Mouse (Mus musculus) liver, embryonic 13.5 days (tissue): ENCODE results near the gene Nkx2-3. TPM values are rescaled to one million over a fixed set of nuclear protein-coding genes. Genes with fewer than 3 reads are reported as not detected.

Experiments
- ATAC-seq: fragments of 200-750 bp; cut with Nextera tagmentation; 2 replicates; pipeline ENCODE4 v1.8.0; 2017; ENCODE audit warnings: low read depth, mild to moderate bottlenecking, moderate number of reproducible peaks, moderate library complexity
- DNase-seq: peaks from one replicate; pipeline ENCODE4 v3.0.0; 2022
- H3K27ac ChIP-seq: fragments of 300-500 bp; sonication (generic); 2 replicates; pipeline ENCODE4 v1.5.1; 2015; ENCODE audit warnings: moderate library complexity, mild to moderate bottlenecking, inconsistent platforms
- H3K27me3 ChIP-seq: fragments of 300-500 bp; sonication (generic); 2 replicates; pipeline ENCODE4 v1.6.1; 2015; ENCODE audit warnings: mild to moderate bottlenecking, inconsistent platforms
- H3K36me3 ChIP-seq: fragments of 300-500 bp; sonication (generic); 2 replicates; pipeline ENCODE4 v1.6.1; 2015; ENCODE audit warnings: mild to moderate bottlenecking, inconsistent platforms
- H3K4me1 ChIP-seq: fragments of 300-500 bp; sonication (generic); replicated peaks from 2 replicates; pipeline ENCODE4 v1.6.1; 2015; ENCODE audit warnings: inconsistent platforms
- H3K4me2 ChIP-seq: fragments of 300-500 bp; sonication (generic); 2 replicates; pipeline ENCODE4 v1.6.1; 2015; ENCODE audit warnings: inconsistent platforms, mild to moderate bottlenecking, moderate library complexity
- H3K4me3 ChIP-seq: fragments of 300-500 bp; sonication (generic); replicated peaks from 2 replicates; pipeline ENCODE4 v1.5.1; 2015; ENCODE audit warnings: mild to moderate bottlenecking, inconsistent platforms
- H3K9ac ChIP-seq: fragments of 300-500 bp; sonication (generic); 2 replicates; pipeline ENCODE4 v1.6.1; 2015; ENCODE audit warnings: mild to moderate bottlenecking, inconsistent platforms
- H3K9me3 ChIP-seq: fragments of 300-500 bp; sonication (generic); replicated peaks from 2 replicates; pipeline ENCODE4 v1.6.1; 2016; ENCODE audit warnings: inconsistent platforms
- WGBS: fragments of 180-500 bp; shearing (Covaris S2); methylation state at CpG from one replicate; pipeline ENCODE4 v1.1.7; 2015; ENCODE audit not compliant: insufficient replicate concordance; 5-methylcytosine and 5-hydroxymethylcytosine counted together
- polyA plus RNA-seq: library from polyadenylated mRNA; unstranded; fragments of >200 nt; fragmentation: Nextera tagmentation; extraction: Ambion mirVana; gene quantifications from 2 replicates; pipeline ENCODE4 v1.2.1, GENCODE M21; 2015

Gene Nkx2-3
- 0.21 and 0.23 TPM in 2 replicates for polyA plus RNA-seq

- no peak within 1 kb of the TSS for H3K9ac ChIP-seq
- H3K4me2 ChIP-seq, result peak within 1 kb of the TSS; percentile 37; the same call in 1 of the 2 replicates
- 0 out of 2 replicates have a peak, but pooled peaks have one; percentile 50 for ATAC-seq
- peak within 1 kb of the TSS; percentile 19 for H3K4me3 ChIP-seq
- no peak for DNase-seq
- H3K9me3 ChIP-seq, result no peaks in the 10 kb centered on the region
- H3K27me3 ChIP-seq, result peaks cover 99% of the 10 kb centered on the region
- peaks cover 25% of the 10 kb centered on the region for H3K4me1 ChIP-seq
- H3K36me3 ChIP-seq, result no peaks in the 10 kb centered on the region
- 2% methylated on average over 24 of the region's 24 CpGs for WGBS
- no peak within 1 kb of the TSS for H3K27ac ChIP-seq
Observed at GRCm38 (mm10) chr19:43612051-43612450, at the start of gene Nkx2-3. Gene Nkx2-3, plus strand, starts transcription at chr19:43612325.

GRCm38 (mm10) chr19:43563166-43563565 lies 49.0 kb upstream of the Nkx2-3 start:
- ATAC-seq, result no peak
- Histone ChIP-seq H3K4me2 (no peak overlapping the region), H3K9ac (no peak overlapping the region), H3K36me3 (no peaks in the 10 kb centered on the region), H3K4me1 (no peaks in the 10 kb centered on the region), H3K27ac (no peak overlapping the region), H3K27me3 (peaks cover 25% of the 10 kb centered on the region), H3K9me3 (no peaks in the 10 kb centered on the region), H3K4me3 (no peak overlapping the region)
- DNase-seq, result no peak
- WGBS, result 66% methylated on average over 5 of the region's 5 CpGs

GRCm38 (mm10) chr19:43568298-43568697 lies 43.8 kb upstream of the Nkx2-3 start:
- Histone ChIP-seq H3K4me3 (no peak overlapping the region), H3K9me3 (no peaks in the 10 kb centered on the region), H3K4me2 (no peak overlapping the region), H3K4me1 (peaks cover 4% of the 10 kb centered on the region; the same call in 1 of the 2 replicates), H3K27ac (no peak overlapping the region), H3K36me3 (no peaks in the 10 kb centered on the region), H3K27me3 (peaks cover 68% of the 10 kb centered on the region), H3K9ac (no peak overlapping the region)
- DNase-seq (no peak), ATAC-seq (no peak)
- 39% methylated on average over 9 of the region's 9 CpGs for WGBS

GRCm38 (mm10) chr19:43569133-43569532 lies 43.0 kb upstream of the Nkx2-3 start:
- ATAC-seq (no peak), DNase-seq (no peak)
- Histone ChIP-seq H3K4me2 (no peak overlapping the region), H3K4me3 (no peak overlapping the region), H3K27me3 (peaks cover 76% of the 10 kb centered on the region), H3K27ac (no peak overlapping the region), H3K36me3 (no peaks in the 10 kb centered on the region), H3K9ac (no peak overlapping the region), H3K4me1 (peaks cover 4% of the 10 kb centered on the region; the same call in 1 of the 2 replicates), H3K9me3 (no peaks in the 10 kb centered on the region)
- 57% methylated on average over 6 of the region's 6 CpGs for WGBS

GRCm38 (mm10) chr19:43570831-43571790 lies 41.0 kb upstream of the Nkx2-3 start:
- H3K4me1 ChIP-seq, result peaks cover 4% of the 10 kb centered on the region; the same call in 1 of the 2 replicates
- peak overlapping the region; percentile 43 for H3K4me3 ChIP-seq
- no peaks in the 10 kb centered on the region for H3K36me3 ChIP-seq
- 12% methylated on average over 32 of the region's 32 CpGs for WGBS
- no peak for ATAC-seq
- no peak overlapping the region for H3K9ac ChIP-seq
- H3K4me2 ChIP-seq, result peak overlapping the region; percentile 66
- peaks cover 79% of the 10 kb centered on the region for H3K27me3 ChIP-seq
- H3K9me3 ChIP-seq, result no peaks in the 10 kb centered on the region
- DNase-seq, result peak; percentile 49
- H3K27ac ChIP-seq, result no peak overlapping the region

GRCm38 (mm10) chr19:43579081-43579796 lies 32.9 kb upstream of the Nkx2-3 start:
- DNase-seq, result no peak
- 49% methylated on average over 13 of the region's 13 CpGs for WGBS
- H3K27ac ChIP-seq, result no peak overlapping the region
- H3K4me2 ChIP-seq, result no peak overlapping the region
- H3K9me3 ChIP-seq, result no peaks in the 10 kb centered on the region
- no peaks in the 10 kb centered on the region for H3K36me3 ChIP-seq
- H3K4me3 ChIP-seq, result no peak overlapping the region
- no peak overlapping the region for H3K9ac ChIP-seq
- H3K27me3 ChIP-seq, result peaks cover 72% of the 10 kb centered on the region
- ATAC-seq, result no peak
- H3K4me1 ChIP-seq, result no peaks in the 10 kb centered on the region

- no peak for ATAC-seq
Observed at GRCm38 (mm10) chr19:43581185-43581584, 30.9 kb upstream of the Nkx2-3 start.

GRCm38 (mm10) chr19:43583192-43583591 lies 28.9 kb upstream of the Nkx2-3 start:
- Histone ChIP-seq H3K9ac (no peak overlapping the region), H3K36me3 (no peaks in the 10 kb centered on the region), H3K4me2 (no peak overlapping the region), H3K27ac (no peak overlapping the region), H3K4me1 (no peaks in the 10 kb centered on the region), H3K9me3 (no peaks in the 10 kb centered on the region), H3K4me3 (no peak overlapping the region), H3K27me3 (peaks cover 82% of the 10 kb centered on the region)
- DNase-seq, result no peak
- WGBS, result 17% methylated on average over 4 of the region's 4 CpGs
- no peak for ATAC-seq

More at GRCm38 (mm10) chr19:43581185-43581584, 30.9 kb upstream of the Nkx2-3 start:
- Histone ChIP-seq H3K9ac (no peak overlapping the region), H3K9me3 (no peaks in the 10 kb centered on the region), H3K4me1 (no peaks in the 10 kb centered on the region), H3K27me3 (peaks cover 78% of the 10 kb centered on the region), H3K36me3 (no peaks in the 10 kb centered on the region), H3K27ac (no peak overlapping the region), H3K4me2 (no peak overlapping the region), H3K4me3 (no peak overlapping the region)
- no peak for DNase-seq
- 35% methylated on average over 2 of the region's 2 CpGs for WGBS

- Histone ChIP-seq H3K4me2 (no peak overlapping the region), H3K4me3 (no peak overlapping the region), H3K27ac (no peak overlapping the region), H3K27me3 (peaks cover 82% of the 10 kb centered on the region), H3K9me3 (no peaks in the 10 kb centered on the region), H3K36me3 (no peaks in the 10 kb centered on the region), H3K9ac (no peak overlapping the region), H3K4me1 (no peaks in the 10 kb centered on the region)
- DNase-seq, result no peak
- 4% methylated on average over 17 of the region's 17 CpGs for WGBS
- no peak for ATAC-seq
Observed at GRCm38 (mm10) chr19:43583595-43583994, 28.5 kb upstream of the Nkx2-3 start.

GRCm38 (mm10) chr19:43584788-43585187 lies 27.3 kb upstream of the Nkx2-3 start:
- WGBS, result 4% methylated on average over 13 of the region's 13 CpGs
- Histone ChIP-seq H3K4me3 (no peak overlapping the region), H3K36me3 (no peaks in the 10 kb centered on the region), H3K4me2 (no peak overlapping the region), H3K9ac (no peak overlapping the region), H3K27ac (no peak overlapping the region), H3K9me3 (no peaks in the 10 kb centered on the region), H3K27me3 (peaks cover 86% of the 10 kb centered on the region), H3K4me1 (no peaks in the 10 kb centered on the region)
- no peak for DNase-seq
- ATAC-seq, result no peak

GRCm38 (mm10) chr19:43592026-43592425 lies 20.1 kb upstream of the Nkx2-3 start:
- H3K9me3 ChIP-seq, result no peaks in the 10 kb centered on the region
- no peak for ATAC-seq
- no peak overlapping the region for H3K9ac ChIP-seq
- no peaks in the 10 kb centered on the region for H3K36me3 ChIP-seq
- DNase-seq, result no peak
- WGBS, result 26% methylated on average over 4 of the region's 4 CpGs
- H3K27me3 ChIP-seq, result peaks cover 76% of the 10 kb centered on the region
- no peaks in the 10 kb centered on the region for H3K4me1 ChIP-seq
- no peak overlapping the region for H3K4me2 ChIP-seq
- no peak overlapping the region for H3K27ac ChIP-seq
- no peak overlapping the region for H3K4me3 ChIP-seq
